ENCODE assay signal across 10 mouse cellular contexts in the genomic region with DNA sequence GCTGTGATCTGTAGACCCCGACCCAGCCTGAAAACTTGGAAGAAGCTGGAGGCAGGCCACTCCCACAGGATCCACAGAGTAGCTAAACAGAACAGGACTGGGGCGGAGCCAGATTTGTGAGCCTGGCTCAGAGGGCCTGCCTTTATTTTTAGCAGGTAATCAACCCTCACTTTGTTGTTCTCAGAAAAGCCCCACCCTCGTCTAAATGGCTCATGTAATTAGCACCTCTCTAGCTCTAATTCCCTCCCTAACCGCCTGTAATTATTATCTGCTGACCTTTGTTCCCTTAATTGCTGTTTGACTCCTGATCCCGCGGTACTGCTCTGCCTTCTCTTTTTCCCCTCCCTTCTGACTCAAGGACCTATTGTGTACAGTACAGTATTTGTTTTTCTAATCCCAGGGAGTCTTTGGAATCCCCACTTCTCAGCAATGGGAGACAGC.
DNase-seq lines count a peak whose midpoint lies in the region; ATAC-seq and TF ChIP-seq lines count a peak whose summit lies in the region.
"Had no signal": no experiment of that assay in that cellular context is flagged by ENCODE, and none has a peak within 500 bp of the region (broad histone marks: within the 10 kb centered on the region; RNA-seq: fewer than 3 reads in every experiment).

No protein-coding gene starts in this region.

- no peak for DNase-seq in heart, postnatal 25 days (ENCODE audit: low spot score)
- DNase-seq in embryo, embryonic 10.5 days (ENCODE audit: low spot score), result peak; percentile 51
- no peak for DNase-seq in heart, postnatal 0 days (ENCODE audit: low spot score)
- DNase-seq in lung, postnatal 36 days, result peak; percentile 5
- DNase-seq in spleen, adult 12 weeks (ENCODE audit: low spot score), result no peak
- DNase-seq in left cerebral cortex, adult 18-20 months (ENCODE audit: low spot score in 2 of 2), result no peak
- no peak for DNase-seq in spleen, postnatal 36 days (ENCODE audit: low spot score in 2 of 2)
- DNase-seq: B cell, adult 2 months had no signal

- no peaks in the 10 kb centered on the region for H3K27me3 ChIP-seq in heart, embryonic 12.5 days (replicated peaks)
- no peaks in the 10 kb centered on the region for H3K27me3 ChIP-seq in heart, postnatal 0 days (ENCODE audit: control insufficient read depth, insufficient read depth, low read length)

- intact Hi-C loops in heart, postnatal 25 days (cut with DNase I), result no loop called here

- no peak overlapping the region for H3K9ac ChIP-seq in heart, embryonic 12.5 days
- H3K9ac ChIP-seq in heart, postnatal 0 days (replicated peaks; ENCODE audit: low read depth, low read length), result no peak overlapping the region

- no peak for TF ChIP-seq CTCF in heart, postnatal 0 days (IDR thresholded peaks at IDR 0.05; ENCODE audit: low read depth)

- peaks cover 8% of the 10 kb centered on the region for H3K4me1 ChIP-seq in heart, embryonic 12.5 days (replicated peaks)
- H3K4me1 ChIP-seq in heart, postnatal 0 days (ENCODE audit: control insufficient read depth, insufficient read depth), result peaks cover 5% of the 10 kb centered on the region; the same call in 1 of the 2 replicates

- no peaks in the 10 kb centered on the region for H3K36me3 ChIP-seq in heart, embryonic 12.5 days
- no peaks in the 10 kb centered on the region for H3K36me3 ChIP-seq in heart, postnatal 0 days (replicated peaks; ENCODE audit: control insufficient read depth, insufficient read depth, low read length)

- ATAC-seq in heart, embryonic 12.5 days (ENCODE audit: insufficient number of reproducible peaks, low FRiP score), result no peak
- no peak for ATAC-seq in heart, postnatal 0 days (ENCODE audit: insufficient read depth, low read depth)

- peak overlapping the region; percentile 12; the same call in 1 of the 2 replicates for H3K4me3 ChIP-seq in heart, embryonic 12.5 days
- H3K4me3 ChIP-seq in heart, postnatal 0 days (ENCODE audit: low read depth, low read length), result 0 out of 2 replicates have a peak overlapping the region, but pooled peaks have one; percentile 4

- TF ChIP-seq EP300 in heart, postnatal 0 days (IDR thresholded peaks at IDR 0.05; ENCODE audit: low read depth), result no peak

- no peak overlapping the region for H3K27ac ChIP-seq in heart, embryonic 12.5 days (ENCODE audit: poor library complexity, severe bottlenecking)
- H3K27ac ChIP-seq in heart, postnatal 0 days (ENCODE audit: low read depth), result no peak overlapping the region

- H3K4me2 ChIP-seq in heart, embryonic 12.5 days, result peak overlapping the region; percentile 60
- peak overlapping the region; percentile 39 for H3K4me2 ChIP-seq in heart, postnatal 0 days (ENCODE audit: low read depth, low read length)
- H3K4me2 ChIP-seq: liver, embryonic 11.5 days had no signal

- H3K9me3 ChIP-seq in heart, embryonic 12.5 days (replicated peaks), result no peaks in the 10 kb centered on the region
- no peaks in the 10 kb centered on the region for H3K9me3 ChIP-seq in heart, postnatal 0 days (replicated peaks; ENCODE audit: control insufficient read depth, low read length)

- WGBS in heart, embryonic 12.5 days, result 10% methylated on average over 6 of the region's 6 CpGs
- 3% methylated on average over 6 of the region's 6 CpGs for WGBS in heart, postnatal 0 days

Comparison
In these comparisons a context has a peak if more than half of its experiments do, and no peak if none do; other contexts are left out.
1. DNase-seq: peak in embryo, embryonic 10.5 days (single experiment) and lung, postnatal 36 days (single experiment); none in heart, postnatal 25 days (single experiment), heart, postnatal 0 days (single experiment), spleen, adult 12 weeks (single experiment), left cerebral cortex, adult 18-20 months (0 of 2) and spleen, postnatal 36 days (0 of 2).